Mouse (Mus musculus) embryonic facial prominence, embryonic 15.5 days (tissue): ENCODE data around the gene Tmem235. TPM values are rescaled to one million over a fixed set of nuclear protein-coding genes. Genes with fewer than 3 reads are reported as not detected.

ENCODE experiments used
- ATAC-seq: fragments of 200-750 bp; cut with Nextera tagmentation; 2 replicates; pipeline ENCODE4 v1.8.0; 2017; ENCODE audit warnings: low read depth, moderate TSS enrichment; ENCODE audit not compliant: insufficient number of reproducible peaks, low FRiP score, low TSS enrichment
- H3K27ac ChIP-seq: fragments of 300-500 bp; sonication (generic); replicated peaks from 2 replicates; pipeline ENCODE4 v1.5.1; 2015; ENCODE audit warnings: mild to moderate bottlenecking, inconsistent platforms
- H3K27me3 ChIP-seq: fragments of 300-500 bp; sonication (generic); 2 replicates; pipeline ENCODE4 v1.6.1; 2015; ENCODE audit warnings: inconsistent platforms
- H3K36me3 ChIP-seq: fragments of 300-500 bp; sonication (generic); 2 replicates; pipeline ENCODE4 v1.6.1; 2015; ENCODE audit warnings: mild to moderate bottlenecking, inconsistent platforms
- H3K4me1 ChIP-seq: fragments of 300-500 bp; sonication (generic); 2 replicates; pipeline ENCODE4 v1.6.1; 2015; ENCODE audit warnings: inconsistent platforms
- H3K4me2 ChIP-seq: fragments of 300-500 bp; sonication (generic); replicated peaks from 2 replicates; pipeline ENCODE4 v1.6.1; 2015; ENCODE audit warnings: mild to moderate bottlenecking, inconsistent platforms
- H3K4me3 ChIP-seq: fragments of 300-500 bp; sonication (generic); replicated peaks from 2 replicates; pipeline ENCODE4 v1.5.1; 2015; ENCODE audit warnings: mild to moderate bottlenecking, inconsistent platforms
- H3K9ac ChIP-seq: fragments of 300-500 bp; sonication (generic); 2 replicates; pipeline ENCODE4 v1.6.1; 2015; ENCODE audit warnings: inconsistent platforms
- H3K9me3 ChIP-seq: fragments of 300-500 bp; sonication (generic); replicated peaks from 2 replicates; pipeline ENCODE4 v1.6.1; 2016; ENCODE audit warnings: inconsistent platforms
- WGBS: fragments of 180-500 bp; shearing (Covaris S2); methylation state at CpG from one replicate; pipeline ENCODE4 v1.1.7; 2015; 5-methylcytosine and 5-hydroxymethylcytosine counted together
- polyA plus RNA-seq: library from polyadenylated mRNA; unstranded; fragments of >200 nt; fragmentation: Nextera tagmentation; extraction: Ambion mirVana; gene quantifications from 2 replicates; pipeline ENCODE4 v1.2.1, GENCODE M21; 2015

Gene Tmem235
- polyA plus RNA-seq, 1 experiment from 2014 or later, result not detected

DNA sequence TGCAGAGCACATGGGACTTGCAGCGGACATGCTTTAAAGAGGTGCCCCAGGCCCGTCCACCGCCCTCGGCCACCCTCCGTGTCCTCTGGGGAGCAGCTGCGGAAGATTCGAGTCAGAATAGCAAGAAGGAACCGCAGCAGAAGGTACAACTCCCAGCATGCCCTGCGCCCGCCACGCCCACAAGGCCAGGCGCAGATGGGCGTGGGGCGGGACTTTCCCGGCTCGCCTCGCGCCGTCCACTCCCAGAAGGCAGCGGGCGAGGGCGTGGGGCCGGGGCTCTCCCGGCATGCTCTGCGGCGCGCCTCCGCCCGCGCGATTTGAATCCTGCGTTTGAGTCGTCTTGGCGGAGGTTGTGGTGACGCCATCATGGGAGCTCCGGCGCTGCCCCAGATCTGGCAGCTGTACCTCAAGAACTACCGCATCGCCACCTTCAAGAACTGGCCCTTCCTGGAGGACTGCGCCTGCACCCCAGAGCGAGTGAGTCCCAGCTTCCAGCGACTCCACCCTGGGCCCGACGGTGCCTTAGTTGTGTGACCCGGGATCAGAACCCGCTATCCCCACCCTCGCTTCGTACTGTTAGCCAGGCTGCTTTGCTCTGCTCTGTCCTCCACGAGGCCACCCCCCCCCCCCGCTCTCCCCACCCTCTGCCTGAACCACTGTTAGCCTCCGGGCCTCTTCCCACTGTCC is 11.4 kb upstream of the Tmem235 start, which contains the start of gene Birc5:
TSS of gene Birc5 (plus strand) at position 267 of the 687 bp plus-strand sequence.
- Histone ChIP-seq H3K4me1 (peaks cover 31% of the 10 kb centered on the region), H3K36me3 (peaks cover 21% of the 10 kb centered on the region), H3K4me3 (peak within 1 kb of the TSS; percentile 74), H3K9ac (peak within 1 kb of the TSS; percentile 79), H3K9me3 (no peaks in the 10 kb centered on the region), H3K27ac (peak within 1 kb of the TSS; percentile 98), H3K4me2 (peak within 1 kb of the TSS; percentile 91), H3K27me3 (no peaks in the 10 kb centered on the region)
- WGBS, result under 1% methylated on average over 51 of the region's 51 CpGs
- ATAC-seq, result peak; percentile 94

DNA sequence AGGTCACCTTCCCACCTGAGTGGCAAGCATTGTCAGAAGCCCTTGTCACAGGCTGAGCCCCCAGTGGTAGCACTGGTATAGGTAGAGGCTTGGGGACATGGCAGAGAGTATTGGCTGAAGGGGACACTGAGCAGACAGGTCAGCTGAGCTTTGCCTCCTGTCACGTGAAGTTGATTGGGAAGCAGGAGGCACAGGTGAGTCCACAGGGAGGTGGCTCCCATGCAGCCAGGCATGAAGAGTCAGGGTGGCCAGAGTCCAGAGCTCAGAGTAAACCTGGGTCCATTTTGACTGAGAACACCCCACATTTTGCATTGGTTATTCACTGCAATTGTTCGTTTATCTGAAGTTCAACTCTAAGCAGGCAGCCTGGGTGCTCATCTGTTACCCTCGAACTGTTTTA is 7.7 kb upstream of the Tmem235 start:
- WGBS, result 87% methylated on average over 3 of the region's 3 CpGs
- no peaks in the 10 kb centered on the region for H3K27me3 ChIP-seq
- H3K27ac ChIP-seq, result no peak overlapping the region
- ATAC-seq, result no peak
- H3K4me3 ChIP-seq, result no peak overlapping the region
- peaks cover 50% of the 10 kb centered on the region for H3K36me3 ChIP-seq
- H3K4me2 ChIP-seq, result no peak overlapping the region
- no peak overlapping the region for H3K9ac ChIP-seq
- no peaks in the 10 kb centered on the region for H3K9me3 ChIP-seq
- H3K4me1 ChIP-seq, result peaks cover 21% of the 10 kb centered on the region

DNA sequence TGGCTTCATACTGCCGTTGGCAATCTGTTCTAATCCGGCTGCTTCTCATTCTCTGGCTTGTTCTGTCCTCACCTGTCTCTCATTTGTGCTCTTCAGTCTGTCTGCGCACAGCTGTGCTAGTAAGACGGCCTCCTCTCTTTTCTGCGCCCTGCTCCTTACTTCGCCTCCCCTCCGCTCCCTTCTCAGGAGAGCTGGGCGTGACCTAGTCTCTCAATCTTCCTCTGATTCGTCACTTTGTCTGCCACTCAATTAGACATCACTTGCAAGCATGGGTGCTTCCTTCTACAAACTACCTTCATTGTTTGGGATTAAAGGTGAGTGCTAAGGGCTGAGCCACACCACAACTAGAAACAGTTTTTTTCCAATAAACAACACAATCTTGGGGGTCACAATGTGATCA is 6.3 kb upstream of the Tmem235 start:
- Histone ChIP-seq H3K27me3 (no peaks in the 10 kb centered on the region), H3K36me3 (peaks cover 54% of the 10 kb centered on the region), H3K9ac (no peak overlapping the region), H3K4me1 (peaks cover 13% of the 10 kb centered on the region), H3K4me3 (no peak overlapping the region), H3K27ac (no peak overlapping the region), H3K4me2 (no peak overlapping the region), H3K9me3 (no peaks in the 10 kb centered on the region)
- WGBS, result 79% methylated on average over 9 of the region's 9 CpGs
- ATAC-seq, result no peak

DNA sequence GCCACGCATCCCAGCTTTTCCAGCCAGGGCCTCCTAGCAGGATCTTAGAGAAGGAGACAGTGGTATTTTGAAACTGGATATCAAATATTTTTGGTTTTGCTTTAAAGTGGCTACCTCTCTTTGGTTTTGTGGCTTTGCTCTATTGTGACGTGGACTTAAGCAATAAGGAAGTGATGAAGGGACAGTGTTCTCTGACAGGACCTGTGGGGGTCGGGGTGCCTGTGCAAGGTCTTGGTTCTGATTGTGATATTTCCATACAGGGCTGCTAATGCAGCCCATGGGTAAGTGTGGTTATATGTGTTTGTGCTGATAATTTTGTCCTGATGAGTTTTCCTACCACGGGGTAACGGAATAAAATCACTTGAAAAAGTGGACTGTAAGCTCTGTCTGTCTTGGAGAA is 5.2 kb upstream of the Tmem235 start:
- peaks cover 6% of the 10 kb centered on the region for H3K4me1 ChIP-seq
- no peak for ATAC-seq
- peaks cover 54% of the 10 kb centered on the region for H3K36me3 ChIP-seq
- H3K27ac ChIP-seq, result no peak overlapping the region
- no peak overlapping the region for H3K9ac ChIP-seq
- no peaks in the 10 kb centered on the region for H3K9me3 ChIP-seq
- no peak overlapping the region for H3K4me3 ChIP-seq
- 83% methylated on average over 5 of the region's 5 CpGs for WGBS
- peaks cover 8% of the 10 kb centered on the region for H3K27me3 ChIP-seq
- no peak overlapping the region for H3K4me2 ChIP-seq

DNA sequence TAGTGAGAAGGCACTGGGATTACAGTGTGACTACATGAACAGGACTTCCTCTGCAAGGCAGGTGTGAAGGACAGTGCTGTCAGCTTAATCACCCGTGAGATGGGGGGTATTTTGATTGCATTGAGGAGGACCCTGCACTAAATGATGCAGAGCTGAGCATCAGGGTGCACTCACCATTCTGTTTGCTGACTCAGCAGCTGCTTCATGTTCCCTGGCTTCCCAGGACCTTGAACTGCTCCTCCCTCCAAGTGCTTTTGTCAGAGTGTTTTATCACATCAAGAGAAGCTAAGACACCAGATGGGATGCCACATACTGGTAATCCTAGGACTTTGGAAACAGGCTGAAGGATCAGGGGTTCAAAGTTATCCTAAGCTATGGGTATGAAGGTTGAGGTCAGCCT is 4.6 kb upstream of the Tmem235 start:
- H3K4me2 ChIP-seq, result no peak overlapping the region
- H3K4me3 ChIP-seq, result no peak overlapping the region
- ATAC-seq, result no peak
- H3K9ac ChIP-seq, result no peak overlapping the region
- peaks cover 14% of the 10 kb centered on the region for H3K27me3 ChIP-seq
- H3K9me3 ChIP-seq, result no peaks in the 10 kb centered on the region
- 90% methylated on average over 1 of the region's 1 CpGs for WGBS
- H3K36me3 ChIP-seq, result peaks cover 54% of the 10 kb centered on the region
- no peak overlapping the region for H3K27ac ChIP-seq
- peaks cover 8% of the 10 kb centered on the region for H3K4me1 ChIP-seq

DNA sequence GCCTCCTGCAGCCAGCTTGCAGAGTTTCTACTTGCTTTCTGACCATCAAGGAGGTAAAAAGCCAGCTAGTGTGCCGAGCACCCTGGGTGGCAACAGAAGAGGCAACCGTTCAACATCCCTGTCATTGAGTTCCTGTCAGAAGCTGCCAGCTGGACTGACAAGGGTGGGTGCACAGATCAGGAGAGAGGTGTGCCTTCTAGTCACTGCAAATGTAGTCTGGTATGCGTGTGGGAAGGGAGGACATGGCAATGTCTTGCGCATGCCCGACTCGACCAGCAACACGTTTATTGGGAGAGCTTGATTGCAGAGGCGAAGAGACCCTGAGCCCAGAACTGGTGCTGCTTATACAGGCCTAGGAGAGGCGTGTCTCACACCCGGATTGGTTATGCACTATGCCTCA is 3.1 kb upstream of the Tmem235 start:
- Histone ChIP-seq H3K27ac (no peak overlapping the region), H3K36me3 (peaks cover 50% of the 10 kb centered on the region), H3K4me3 (no peak overlapping the region), H3K27me3 (peaks cover 24% of the 10 kb centered on the region), H3K9ac (no peak overlapping the region), H3K9me3 (no peaks in the 10 kb centered on the region), H3K4me1 (peaks cover 8% of the 10 kb centered on the region), H3K4me2 (no peak overlapping the region)
- ATAC-seq, result no peak
- WGBS, result 92% methylated on average over 10 of the region's 10 CpGs

DNA sequence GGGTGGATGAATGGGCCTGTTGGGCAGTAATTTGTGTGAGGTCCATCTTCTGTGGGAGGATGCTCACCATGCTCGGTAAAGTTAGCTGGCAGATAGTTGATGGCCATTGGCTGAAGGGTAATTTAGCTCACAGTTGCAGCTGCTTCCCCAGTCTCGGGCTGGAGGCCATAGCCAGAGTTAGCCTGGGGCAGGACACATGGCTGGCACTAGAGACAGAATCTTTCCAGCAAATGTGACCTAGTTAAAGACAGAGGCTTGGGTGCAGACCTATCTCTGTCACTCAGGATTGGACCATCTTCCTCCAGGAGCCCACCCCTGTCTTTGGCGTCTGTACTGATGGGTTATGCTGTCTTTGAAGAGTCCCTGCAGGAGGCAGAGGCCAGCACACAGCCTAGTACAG is 2.2 kb upstream of the Tmem235 start:
- no peaks in the 10 kb centered on the region for H3K9me3 ChIP-seq
- peaks cover 31% of the 10 kb centered on the region for H3K27me3 ChIP-seq
- H3K9ac ChIP-seq, result no peak overlapping the region
- WGBS, result 57% methylated on average over 3 of the region's 3 CpGs
- no peak overlapping the region for H3K4me3 ChIP-seq
- ATAC-seq, result no peak
- peaks cover 8% of the 10 kb centered on the region for H3K4me1 ChIP-seq
- peaks cover 41% of the 10 kb centered on the region for H3K36me3 ChIP-seq
- no peak overlapping the region for H3K4me2 ChIP-seq
- H3K27ac ChIP-seq, result no peak overlapping the region

DNA sequence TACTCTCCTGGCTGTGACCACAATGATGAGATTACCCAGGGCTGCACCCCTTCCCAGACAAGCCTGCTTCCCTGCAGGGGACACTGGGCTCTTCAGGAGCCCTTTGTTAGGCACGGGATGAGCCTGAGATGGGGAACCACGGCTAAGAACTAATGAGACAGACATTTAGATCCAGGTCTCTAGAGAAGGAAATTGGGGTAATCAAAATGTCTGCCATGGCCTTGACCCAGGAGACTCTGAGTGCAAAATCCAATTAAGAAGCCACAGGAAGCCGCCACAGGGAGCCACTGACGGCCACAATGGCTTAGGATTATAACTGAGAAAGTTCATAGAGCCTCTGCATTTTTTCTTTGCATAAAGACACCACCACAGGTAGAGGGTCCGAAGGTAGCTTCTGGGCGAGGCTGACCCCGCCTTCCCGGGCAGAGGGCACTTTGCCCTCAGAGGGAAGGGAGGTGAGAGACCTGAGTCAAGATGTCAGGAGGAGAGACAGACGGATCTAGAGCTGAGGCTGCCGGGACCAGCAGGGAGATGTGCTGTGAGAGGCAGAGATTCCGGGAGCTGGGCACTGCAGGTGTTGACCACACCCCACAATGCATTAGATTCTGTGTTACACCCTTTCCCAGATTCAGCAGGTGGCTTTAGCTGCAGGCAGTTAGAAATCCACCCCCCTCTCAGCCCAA is 2.8 kb downstream of the Tmem235 start:
- H3K27me3 ChIP-seq, result peaks cover 36% of the 10 kb centered on the region
- peaks cover 12% of the 10 kb centered on the region for H3K4me1 ChIP-seq
- WGBS, result 26% methylated on average over 11 of the region's 11 CpGs
- no peak overlapping the region for H3K4me3 ChIP-seq
- H3K4me2 ChIP-seq, result no peak overlapping the region
- H3K9me3 ChIP-seq, result no peaks in the 10 kb centered on the region
- no peak overlapping the region for H3K27ac ChIP-seq
- H3K36me3 ChIP-seq, result 0 out of 2 replicates have a peak, but pooled peaks cover 1% of the 10 kb centered on the region
- no peak for ATAC-seq
- no peak overlapping the region for H3K9ac ChIP-seq

DNA sequence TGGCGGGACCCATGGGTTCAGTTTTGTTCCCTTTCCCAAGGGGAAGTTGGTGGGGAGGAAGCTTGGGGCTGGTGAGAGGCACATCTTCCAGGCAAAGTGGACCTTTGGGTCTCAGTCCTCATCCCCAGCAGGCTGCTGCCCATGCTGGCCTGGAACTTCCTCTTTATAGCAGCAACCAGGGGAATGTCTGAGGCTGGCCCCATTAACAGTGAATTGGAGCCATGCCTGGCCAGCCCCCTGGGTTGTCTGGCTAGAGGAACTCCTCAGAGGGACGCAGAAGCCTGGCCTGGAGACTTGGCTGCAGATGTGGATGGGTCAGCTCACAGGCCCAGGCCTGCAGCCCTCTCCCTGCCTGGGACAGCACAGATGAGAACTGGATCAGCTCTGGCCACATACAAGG is 4.3 kb downstream of the Tmem235 start:
- H3K4me1 ChIP-seq, result peaks cover 12% of the 10 kb centered on the region
- no peaks in the 10 kb centered on the region for H3K9me3 ChIP-seq
- no peak overlapping the region for H3K4me3 ChIP-seq
- no peak overlapping the region for H3K9ac ChIP-seq
- no peak overlapping the region for H3K4me2 ChIP-seq
- 59% methylated on average over 2 of the region's 2 CpGs for WGBS
- H3K27me3 ChIP-seq, result peaks cover 34% of the 10 kb centered on the region
- H3K36me3 ChIP-seq, result no peaks in the 10 kb centered on the region
- no peak overlapping the region for H3K27ac ChIP-seq
- ATAC-seq, result no peak

DNA sequence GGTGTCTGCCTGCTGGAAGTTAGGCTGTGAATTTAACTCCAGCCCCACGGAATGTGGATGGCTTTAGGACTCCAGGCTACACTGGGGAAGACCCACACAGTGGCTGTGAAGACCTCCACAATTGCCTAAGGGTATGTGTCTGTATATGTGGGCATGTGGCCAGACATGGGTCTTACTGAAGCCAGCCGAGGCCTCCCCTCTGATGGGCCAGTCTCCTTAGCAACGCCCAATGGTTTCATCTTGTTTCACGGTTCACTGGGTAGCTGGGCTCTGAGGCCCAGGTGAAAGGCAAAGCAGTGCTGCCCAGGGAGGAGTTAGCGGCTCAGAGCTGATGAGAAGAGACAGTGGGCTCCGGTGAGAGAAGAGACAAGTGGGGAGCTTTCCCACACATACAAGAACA is 5.4 kb downstream of the Tmem235 start:
- no peak overlapping the region for H3K4me3 ChIP-seq
- no peak for ATAC-seq
- H3K4me2 ChIP-seq, result no peak overlapping the region
- WGBS, result 21% methylated on average over 6 of the region's 6 CpGs
- no peaks in the 10 kb centered on the region for H3K9me3 ChIP-seq
- peaks cover 22% of the 10 kb centered on the region for H3K27me3 ChIP-seq
- H3K36me3 ChIP-seq, result no peaks in the 10 kb centered on the region
- peaks cover 10% of the 10 kb centered on the region for H3K4me1 ChIP-seq
- H3K9ac ChIP-seq, result no peak overlapping the region
- no peak overlapping the region for H3K27ac ChIP-seq

DNA sequence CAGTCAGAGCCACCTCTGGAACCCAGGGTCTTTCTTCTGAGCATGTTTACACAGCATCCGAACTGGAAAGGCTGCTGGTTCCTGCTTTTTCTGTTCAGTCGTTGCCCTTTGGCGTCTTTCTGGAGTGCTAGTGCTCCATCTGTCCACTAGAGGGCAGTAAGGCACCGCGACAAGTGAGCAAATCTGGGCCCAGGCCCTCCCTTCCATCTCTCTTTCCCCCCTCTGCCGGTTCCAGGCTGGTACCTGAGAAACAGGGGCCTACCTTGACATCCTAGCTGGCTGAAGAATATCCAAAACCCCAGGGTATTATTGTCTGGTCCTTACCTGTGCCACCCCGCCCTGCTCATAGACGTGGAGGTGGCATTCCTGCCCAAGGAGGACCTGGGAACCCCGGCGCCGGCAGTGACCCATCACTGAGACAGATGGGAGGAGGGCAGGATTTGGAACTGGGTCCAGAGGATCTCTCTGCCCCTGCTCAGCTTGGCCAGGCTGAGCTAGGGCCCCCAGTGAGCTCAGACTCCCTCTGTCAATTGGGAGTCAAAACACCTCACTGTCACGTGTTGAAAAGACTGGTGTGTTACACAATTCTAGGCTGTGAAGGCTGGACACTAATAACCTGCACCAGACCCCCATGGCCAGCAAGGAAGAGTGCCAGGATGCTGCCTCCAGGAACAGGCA is 10.3 kb downstream of the Tmem235 start:
- Histone ChIP-seq H3K4me1 (peaks cover 31% of the 10 kb centered on the region), H3K9ac (no peak overlapping the region), H3K4me3 (no peak overlapping the region), H3K9me3 (no peaks in the 10 kb centered on the region), H3K27me3 (no peaks in the 10 kb centered on the region), H3K27ac (no peak overlapping the region), H3K36me3 (no peaks in the 10 kb centered on the region), H3K4me2 (no peak overlapping the region; the same call in 1 of the 2 replicates)
- WGBS, result 38% methylated on average over 12 of the region's 12 CpGs
- ATAC-seq, result no peak
